Mouse (Mus musculus): ENCODE data around the gene Prickle2.

Gene Prickle2

GRCm38 (mm10) chr6:92460750-92461149, 245.2 kb downstream of the Prickle2 start:
- intact Hi-C loops (cut with DNase I) = no loop called here

- intact Hi-C loops (cut with DNase I) = no loop called here
Observed at GRCm38 (mm10) chr6:92458026-92458425, 247.9 kb downstream of the Prickle2 start.

- intact Hi-C loops (cut with DNase I) = no loop called here
Observed at GRCm38 (mm10) chr6:92451421-92451820, 254.5 kb downstream of the Prickle2 start.

GRCm38 (mm10) chr6:92449956-92450355, 256.0 kb downstream of the Prickle2 start:
- intact Hi-C loops (cut with DNase I) = no loop called here

- intact Hi-C loops (cut with DNase I) = no loop called here
Observed at GRCm38 (mm10) chr6:92446662-92447061, 259.3 kb downstream of the Prickle2 start.

- intact Hi-C loops (cut with DNase I) = no loop called here
Observed at GRCm38 (mm10) chr6:92441205-92441604, 264.8 kb downstream of the Prickle2 start.

GRCm38 (mm10) chr6:92440251-92440650, 265.7 kb downstream of the Prickle2 start:
- intact Hi-C loops (cut with DNase I) = no loop called here

GRCm38 (mm10) chr6:92432146-92432545, 273.8 kb downstream of the Prickle2 start:
- intact Hi-C loops (cut with DNase I) = no loop called here

GRCm38 (mm10) chr6:92427406-92428171, 278.4 kb downstream of the Prickle2 start:
- intact Hi-C loops (cut with DNase I) = loop anchor here (10.0 kb wide), 1 partner anchor 237 kb away; no protein-coding TSS in a partner anchor

- intact Hi-C loops (cut with DNase I) = loop anchor here (10.0 kb wide), 1 partner anchor 239 kb away; no protein-coding TSS in a partner anchor
Observed at GRCm38 (mm10) chr6:92425901-92426300, 280.1 kb downstream of the Prickle2 start.

GRCm38 (mm10) chr6:92425476-92425875, 280.5 kb downstream of the Prickle2 start:
- intact Hi-C loops (cut with DNase I) = loop anchor here (10.0 kb wide), 1 partner anchor 239 kb away; no protein-coding TSS in a partner anchor

GRCm38 (mm10) chr6:92424991-92425390, 281.0 kb downstream of the Prickle2 start:
- intact Hi-C loops (cut with DNase I) = loop anchor here (10.0 kb wide), 1 partner anchor 240 kb away; no protein-coding TSS in a partner anchor

- intact Hi-C loops (cut with DNase I) = loop anchor here (10.0 kb wide), 1 partner anchor 243 kb away; no protein-coding TSS in a partner anchor
Observed at GRCm38 (mm10) chr6:92422286-92422685, 283.7 kb downstream of the Prickle2 start.

- intact Hi-C loops (cut with DNase I) = loop anchor here (10.0 kb wide), 1 partner anchor 245 kb away; no protein-coding TSS in a partner anchor
Observed at GRCm38 (mm10) chr6:92420106-92420505, 285.8 kb downstream of the Prickle2 start.

GRCm38 (mm10) chr6:92415405-92415755, 290.6 kb downstream of the Prickle2 start:
- intact Hi-C loops (cut with DNase I) = no loop called here

GRCm38 (mm10) chr6:92414478-92415404, 291.2 kb downstream of the Prickle2 start:
- intact Hi-C loops (cut with DNase I) = no loop called here

GRCm38 (mm10) chr6:92413982-92414381, 292.0 kb downstream of the Prickle2 start:
- intact Hi-C loops (cut with DNase I) = no loop called here

GRCm38 (mm10) chr6:92409788-92410187, 296.2 kb downstream of the Prickle2 start:
- intact Hi-C loops (cut with DNase I) = no loop called here

- intact Hi-C loops (cut with DNase I) = no loop called here
Observed at GRCm38 (mm10) chr6:92407259-92407658, 298.7 kb downstream of the Prickle2 start.

- intact Hi-C loops (cut with DNase I) = no loop called here
Observed at GRCm38 (mm10) chr6:92405571-92405970, 300.4 kb downstream of the Prickle2 start.

- intact Hi-C loops (cut with DNase I) = no loop called here
Observed at GRCm38 (mm10) chr6:92397876-92398275, 308.1 kb downstream of the Prickle2 start.

- intact Hi-C loops (cut with DNase I) = no loop called here
Observed at GRCm38 (mm10) chr6:92395556-92395955, 310.4 kb downstream of the Prickle2 start.
